Mouse (Mus musculus) left cerebral cortex, adult 11 months (tissue): Measurements from ENCODE around the gene Lmo4.

Experiments used
- DNase-seq: peaks from one replicate; pipeline ENCODE4 v3.0.0; 2022; ENCODE audit warnings: low spot score

Lmo4 gene

GRCm38 (mm10) chr3:144148234-144148633 lies 56.8 kb downstream of the Lmo4 start:
- no peak for DNase-seq

- DNase-seq, result no peak
Observed at GRCm38 (mm10) chr3:144147244-144147643, 57.8 kb downstream of the Lmo4 start.

GRCm38 (mm10) chr3:144144066-144144465 lies 61.0 kb downstream of the Lmo4 start:
- DNase-seq, result no peak

- no peak for DNase-seq
Observed at GRCm38 (mm10) chr3:144142939-144143338, 62.1 kb downstream of the Lmo4 start.

GRCm38 (mm10) chr3:144141786-144142185 lies 63.2 kb downstream of the Lmo4 start:
- DNase-seq, result peak; percentile 11

- no peak for DNase-seq
Observed at GRCm38 (mm10) chr3:144140816-144141215, 64.2 kb downstream of the Lmo4 start.

- no peak for DNase-seq
Observed at GRCm38 (mm10) chr3:144138659-144139058, 66.4 kb downstream of the Lmo4 start.
